Mouse (Mus musculus) lung, adult 2 months (tissue): ENCODE data around the gene Sirt4.

Experiments
- CTCF ChIP-seq: fragments of 200-500 bp; IDR thresholded peaks from 2 replicates; pipeline ENCODE4 v1.5.1; 2011; ENCODE audit warnings: mild to moderate bottlenecking, low read length, control low read depth; ENCODE audit not compliant: insufficient read depth
- POLR2A ChIP-seq: fragments of 200-500 bp; IDR thresholded peaks from 2 replicates; pipeline ENCODE4 v1.6.1; 2011; ENCODE audit warnings: low read depth, mild to moderate bottlenecking, control low read depth, low read length, borderline replicate concordance; ENCODE audit errors: extremely low read depth

GRCm38 (mm10) chr5:115476107-115476727 is 8.3 kb downstream of the Sirt4 start:
- no peak for TF ChIP-seq CTCF
- TF ChIP-seq POLR2A, result no peak
